Mouse (Mus musculus): ENCODE data around the gene Dtl. TPM values are rescaled to one million over a fixed set of nuclear protein-coding genes. Genes with fewer than 3 reads are reported as not detected.

Dtl gene
- polyA plus RNA-seq, 1 experiment from 2014 or later: 19.8 TPM

DNA sequence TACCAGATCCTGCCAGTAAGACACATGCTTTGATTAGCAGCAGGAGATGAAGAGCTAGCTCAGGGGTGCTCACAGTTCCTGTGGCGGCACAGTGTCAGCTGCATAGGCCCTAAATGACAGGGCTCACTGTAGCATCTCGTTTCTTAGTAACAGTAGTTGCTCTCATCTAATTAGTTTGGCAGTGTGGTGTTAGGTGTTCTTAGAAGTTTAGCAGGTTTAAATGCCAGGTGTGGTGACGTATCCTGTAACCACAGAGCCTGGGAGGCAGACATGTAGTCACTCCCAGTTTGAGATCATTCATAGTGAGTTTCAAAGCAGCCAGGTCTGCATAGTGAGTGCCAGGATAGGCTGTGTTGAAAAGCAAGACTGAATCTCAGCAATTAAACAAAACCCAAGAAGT, 4.2 kb upstream of the Dtl start:
- 83% methylated on average over 3 of the region's 3 CpGs for WGBS
- Histone ChIP-seq H3K27me3 (no peaks in the 10 kb centered on the region), H3K9me3 (replicated peaks) (no peaks in the 10 kb centered on the region), H3K4me3 (no peak overlapping the region), H3K36me3 (peaks cover 25% of the 10 kb centered on the region), H3K4me2 (no peak overlapping the region), H3K9ac (no peak overlapping the region), H3K4me1 (replicated peaks) (peaks cover 18% of the 10 kb centered on the region), H3K27ac (no peak overlapping the region)
- no peak for ATAC-seq (replicated peaks; ENCODE audit: insufficient number of reproducible peaks, insufficient read depth, low FRiP score, low read depth)

DNA sequence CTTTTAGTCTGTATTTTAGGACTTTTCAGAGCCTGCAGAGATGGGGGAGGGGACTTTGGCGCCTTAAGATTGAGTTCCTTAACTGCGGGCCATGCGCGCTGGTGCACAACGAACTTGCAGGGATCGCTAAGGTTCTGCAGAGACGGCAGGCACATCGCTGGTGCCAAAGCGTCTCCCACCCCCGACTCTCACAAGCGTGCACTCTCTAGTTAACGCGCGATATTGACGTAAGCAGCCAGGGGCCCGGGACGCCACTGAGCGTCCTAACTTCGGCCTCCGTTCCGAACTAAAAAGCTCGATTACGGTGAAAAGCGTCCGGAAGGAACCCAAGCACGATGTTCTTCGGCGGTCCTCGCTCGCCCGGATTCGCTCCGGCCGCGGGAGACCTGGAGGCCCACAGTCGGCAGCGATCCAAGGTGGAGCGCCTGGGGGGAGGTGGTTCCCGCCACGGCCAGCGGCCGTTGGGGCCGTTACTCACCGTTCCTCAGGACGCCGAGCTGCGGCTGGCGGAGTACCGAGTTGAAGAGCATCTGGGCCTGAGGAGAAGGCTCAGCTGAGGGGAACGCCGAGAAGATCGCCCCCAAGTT, 380 bp downstream of the Dtl start:
- H3K4me1 ChIP-seq (replicated peaks): peaks cover 20% of the 10 kb centered on the region
- peak overlapping the region; percentile 82 for H3K4me3 ChIP-seq
- H3K4me2 ChIP-seq: peak overlapping the region; percentile 71
- H3K9ac ChIP-seq: peak overlapping the region; percentile 70
- WGBS: under 1% methylated on average over 52 of the region's 52 CpGs
- no peaks in the 10 kb centered on the region for H3K9me3 ChIP-seq (replicated peaks)
- ATAC-seq (replicated peaks; ENCODE audit: insufficient number of reproducible peaks, insufficient read depth, low FRiP score, low read depth): peak; percentile 31
- H3K27me3 ChIP-seq: no peaks in the 10 kb centered on the region
- H3K36me3 ChIP-seq: peaks cover 2% of the 10 kb centered on the region
- peak overlapping the region; percentile 95 for H3K27ac ChIP-seq

DNA sequence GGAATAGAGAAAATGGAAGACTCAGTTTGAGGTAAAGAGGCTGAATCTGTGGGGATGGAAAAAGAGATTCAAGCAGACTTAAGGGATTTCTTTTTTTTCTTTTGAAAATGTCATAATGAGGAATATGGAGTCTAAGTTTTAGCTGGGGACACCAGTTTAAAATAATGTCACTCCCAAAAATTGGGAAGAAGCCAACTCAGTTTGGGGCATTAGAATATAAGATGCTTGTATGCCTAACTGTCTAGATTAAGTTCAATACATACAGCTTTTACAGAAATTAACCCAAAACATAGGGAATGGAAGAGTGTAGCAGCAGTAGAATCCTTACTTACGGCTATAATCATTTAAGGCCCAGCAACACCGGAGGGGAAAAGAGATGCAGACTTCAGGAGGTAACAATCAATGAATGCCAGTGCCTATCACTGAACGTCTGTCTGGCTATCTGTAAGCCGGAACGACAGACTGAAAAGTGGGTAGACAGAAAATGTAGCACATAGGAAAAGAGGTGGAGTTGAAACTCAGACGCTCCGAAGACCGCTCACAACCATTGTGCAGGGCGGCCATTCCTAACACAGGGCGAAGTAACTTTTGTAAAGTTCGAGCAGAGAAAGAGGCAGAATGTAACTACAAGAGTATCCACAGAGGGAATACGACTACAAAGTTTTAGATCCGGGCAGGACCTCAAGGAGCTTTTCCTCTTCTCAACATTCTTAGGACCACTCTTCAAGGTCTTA, 1.3 kb downstream of the Dtl start:
- 0 out of 2 replicates have a peak, but pooled peaks cover under 1% of the 10 kb centered on the region for H3K36me3 ChIP-seq
- H3K27me3 ChIP-seq: no peaks in the 10 kb centered on the region
- no peaks in the 10 kb centered on the region for H3K9me3 ChIP-seq (replicated peaks)
- peak overlapping the region; percentile 70 for H3K9ac ChIP-seq
- H3K4me3 ChIP-seq: peak overlapping the region; percentile 82
- peaks cover 20% of the 10 kb centered on the region for H3K4me1 ChIP-seq (replicated peaks)
- peak overlapping the region; percentile 71 for H3K4me2 ChIP-seq
- WGBS: under 1% methylated on average over 13 of the region's 13 CpGs
- H3K27ac ChIP-seq: peak overlapping the region; percentile 95
- no peak for ATAC-seq (replicated peaks; ENCODE audit: insufficient number of reproducible peaks, insufficient read depth, low FRiP score, low read depth)

DNA sequence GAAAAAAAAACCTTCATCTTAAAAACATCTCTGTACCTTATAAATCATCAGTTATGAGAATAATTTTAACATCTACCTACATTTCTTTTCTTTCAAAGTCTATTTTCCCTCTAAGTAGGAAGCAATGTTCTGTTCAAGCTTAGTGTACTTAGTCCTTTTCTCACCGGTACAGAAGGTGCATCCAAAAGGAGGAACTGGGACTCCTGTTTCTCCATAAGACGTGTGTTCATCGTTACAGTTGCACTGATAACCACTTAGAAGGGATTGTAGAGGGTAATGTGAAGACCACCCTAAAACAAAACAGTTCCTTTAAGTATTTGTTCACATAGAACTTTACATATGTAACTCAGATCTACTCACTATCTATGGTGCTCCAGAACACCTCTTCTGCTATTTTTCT, 4.9 kb downstream of the Dtl start:
- no peaks in the 10 kb centered on the region for H3K27me3 ChIP-seq
- H3K9ac ChIP-seq: no peak overlapping the region
- no peak overlapping the region for H3K4me2 ChIP-seq
- no peak for ATAC-seq (replicated peaks; ENCODE audit: insufficient number of reproducible peaks, insufficient read depth, low FRiP score, low read depth)
- 0 out of 2 replicates have a peak, but pooled peaks cover 2% of the 10 kb centered on the region for H3K4me1 ChIP-seq (replicated peaks)
- H3K36me3 ChIP-seq: peaks cover 7% of the 10 kb centered on the region; the same call in 1 of the 2 replicates
- H3K4me3 ChIP-seq: no peak overlapping the region
- H3K9me3 ChIP-seq (replicated peaks): no peaks in the 10 kb centered on the region
- no peak overlapping the region for H3K27ac ChIP-seq
- 84% methylated on average over 3 of the region's 3 CpGs for whole genome bisulfite sequencing

DNA sequence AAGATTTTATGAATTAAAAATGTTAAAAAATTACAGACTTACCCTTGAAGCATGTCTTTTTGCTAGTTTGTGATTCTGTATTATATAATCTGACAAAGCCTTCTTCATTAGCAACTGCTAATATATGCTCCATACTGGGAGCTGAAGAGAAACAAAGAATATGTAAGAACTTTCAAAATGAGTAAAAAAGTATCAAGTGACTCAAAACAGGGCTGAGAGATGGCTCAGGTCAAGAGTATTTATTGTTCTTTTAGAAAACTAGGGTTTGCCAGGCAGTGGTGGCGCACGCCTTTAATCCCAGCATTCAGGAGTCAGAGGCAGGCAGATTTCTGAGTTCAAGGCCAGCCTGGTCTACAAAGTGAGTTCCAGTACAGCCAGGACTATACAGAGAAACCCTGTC, 5.7 kb downstream of the Dtl start:
- Histone ChIP-seq H3K36me3 (peaks cover 7% of the 10 kb centered on the region; the same call in 1 of the 2 replicates), H3K9me3 (replicated peaks) (no peaks in the 10 kb centered on the region), H3K27ac (no peak overlapping the region), H3K4me1 (replicated peaks) (0 out of 2 replicates have a peak, but pooled peaks cover 2% of the 10 kb centered on the region), H3K27me3 (no peaks in the 10 kb centered on the region), H3K9ac (no peak overlapping the region), H3K4me2 (no peak overlapping the region), H3K4me3 (no peak overlapping the region)
- ATAC-seq (replicated peaks; ENCODE audit: insufficient number of reproducible peaks, insufficient read depth, low FRiP score, low read depth): no peak
- WGBS: 96% methylated on average over 2 of the region's 2 CpGs

DNA sequence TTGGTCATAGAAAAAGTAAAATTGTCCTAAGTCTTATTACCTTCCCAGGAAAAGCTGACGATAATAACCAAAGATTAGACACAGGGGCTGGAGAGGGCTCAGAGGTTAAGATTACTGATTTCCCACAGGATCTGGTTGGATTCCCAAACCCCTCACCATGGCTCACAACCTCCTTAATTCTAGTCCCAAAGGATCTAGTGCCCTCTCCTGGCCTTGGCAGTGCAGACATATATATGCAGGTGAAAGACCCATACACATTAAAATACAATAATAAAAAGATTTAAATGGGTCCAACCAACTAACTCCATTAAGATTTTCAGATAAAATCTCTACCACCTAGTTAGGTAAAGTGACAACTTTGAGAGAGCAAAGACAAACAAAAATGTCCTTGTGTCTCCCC, 7.5 kb downstream of the Dtl start:
- no peak overlapping the region for H3K4me2 ChIP-seq
- 77% methylated on average over 1 of the region's 1 CpGs for WGBS
- H3K4me1 ChIP-seq (replicated peaks): 0 out of 2 replicates have a peak, but pooled peaks cover 2% of the 10 kb centered on the region
- no peak overlapping the region for H3K27ac ChIP-seq
- H3K4me3 ChIP-seq: no peak overlapping the region
- H3K27me3 ChIP-seq: no peaks in the 10 kb centered on the region
- no peaks in the 10 kb centered on the region for H3K9me3 ChIP-seq (replicated peaks)
- H3K9ac ChIP-seq: no peak overlapping the region
- H3K36me3 ChIP-seq: peaks cover 7% of the 10 kb centered on the region; the same call in 1 of the 2 replicates
- no peak for ATAC-seq (replicated peaks; ENCODE audit: insufficient number of reproducible peaks, insufficient read depth, low FRiP score, low read depth)

DNA sequence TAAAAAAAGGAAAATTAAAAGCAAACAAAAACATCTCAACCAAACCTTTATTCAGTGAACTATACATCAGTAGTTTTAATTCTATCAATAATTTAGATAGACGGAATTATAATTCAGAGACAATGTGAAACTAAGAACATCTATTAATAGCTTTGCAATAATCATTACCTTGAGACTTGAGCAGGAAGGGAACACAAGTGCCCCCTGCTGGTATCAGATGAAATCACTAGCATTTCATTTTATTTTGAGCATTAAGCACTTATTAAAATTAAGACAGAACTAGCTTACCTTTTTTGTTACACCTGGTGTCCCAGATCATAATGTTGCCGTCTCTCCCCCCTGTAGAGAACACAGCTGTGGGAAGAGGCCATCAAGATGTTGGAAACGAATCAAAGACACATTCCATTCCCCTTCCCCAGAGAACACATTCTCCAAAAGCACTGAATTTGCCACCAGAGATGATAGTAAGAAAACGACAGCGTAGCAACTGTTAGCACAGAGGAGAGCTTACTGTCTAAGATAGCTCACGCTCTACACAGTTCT, 12.4 kb downstream of the Dtl start:
- H3K9me3 ChIP-seq (replicated peaks): no peaks in the 10 kb centered on the region
- WGBS: 46% methylated on average over 6 of the region's 6 CpGs
- peaks cover 4% of the 10 kb centered on the region; the same call in 1 of the 2 replicates for H3K4me1 ChIP-seq (replicated peaks)
- H3K36me3 ChIP-seq: 0 out of 2 replicates have a peak, but pooled peaks cover 1% of the 10 kb centered on the region
- no peak overlapping the region for H3K27ac ChIP-seq
- no peak overlapping the region for H3K4me3 ChIP-seq
- no peak for ATAC-seq (replicated peaks; ENCODE audit: insufficient number of reproducible peaks, insufficient read depth, low FRiP score, low read depth)
- no peak overlapping the region for H3K4me2 ChIP-seq
- H3K9ac ChIP-seq: no peak overlapping the region
- no peaks in the 10 kb centered on the region for H3K27me3 ChIP-seq

DNA sequence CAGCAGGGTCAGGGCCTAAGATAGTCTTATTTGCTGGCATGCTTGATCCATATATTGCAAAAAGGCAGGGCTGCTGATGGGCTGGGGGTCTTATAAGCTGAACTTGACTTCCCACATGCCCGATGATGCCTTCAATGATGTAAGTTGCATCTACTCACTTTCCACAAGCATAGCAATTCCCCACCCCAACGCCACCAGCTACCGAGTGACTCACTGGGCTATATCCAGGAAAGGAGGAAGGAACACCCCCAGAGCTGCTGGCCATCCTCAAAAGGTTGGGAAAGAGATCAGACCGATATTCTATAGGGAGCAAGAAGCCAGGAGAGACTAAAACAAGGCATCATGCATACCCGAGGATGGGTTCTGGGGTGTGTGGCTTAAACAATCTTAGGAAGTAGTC, 15.6 kb downstream of the Dtl start:
- Histone ChIP-seq H3K4me3 (no peak overlapping the region), H3K27me3 (no peaks in the 10 kb centered on the region), H3K9ac (no peak overlapping the region), H3K27ac (no peak overlapping the region), H3K9me3 (replicated peaks) (no peaks in the 10 kb centered on the region), H3K4me2 (no peak overlapping the region), H3K4me1 (replicated peaks) (peaks cover 6% of the 10 kb centered on the region; the same call in 1 of the 2 replicates), H3K36me3 (peaks cover 18% of the 10 kb centered on the region; the same call in 1 of the 2 replicates)
- no peak for ATAC-seq (replicated peaks; ENCODE audit: insufficient number of reproducible peaks, insufficient read depth, low FRiP score, low read depth)
- WGBS: 71% methylated on average over 5 of the region's 5 CpGs

DNA sequence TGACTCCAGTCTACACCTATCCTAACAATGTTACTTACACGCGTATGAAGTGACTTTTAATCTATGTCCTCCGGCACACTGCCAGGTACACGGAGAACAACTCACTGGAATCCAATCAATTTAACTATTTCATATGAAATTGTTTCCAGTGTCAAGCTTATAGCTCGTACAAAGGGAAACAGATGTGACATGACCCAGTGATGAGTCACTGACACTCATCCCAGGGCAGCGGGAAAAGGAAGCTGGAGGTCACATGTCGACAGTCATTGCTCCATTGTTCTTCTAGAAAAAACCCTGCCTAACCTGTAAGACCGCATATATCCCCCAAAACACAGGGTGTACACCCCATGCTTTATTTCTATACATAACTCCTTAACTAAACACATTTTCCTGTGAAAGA, 18.2 kb downstream of the Dtl start:
- H3K4me2 ChIP-seq: no peak overlapping the region
- ATAC-seq (replicated peaks; ENCODE audit: insufficient number of reproducible peaks, insufficient read depth, low FRiP score, low read depth): no peak; the same call in 1 of the 2 replicates
- WGBS: 62% methylated on average over 8 of the region's 8 CpGs

DNA sequence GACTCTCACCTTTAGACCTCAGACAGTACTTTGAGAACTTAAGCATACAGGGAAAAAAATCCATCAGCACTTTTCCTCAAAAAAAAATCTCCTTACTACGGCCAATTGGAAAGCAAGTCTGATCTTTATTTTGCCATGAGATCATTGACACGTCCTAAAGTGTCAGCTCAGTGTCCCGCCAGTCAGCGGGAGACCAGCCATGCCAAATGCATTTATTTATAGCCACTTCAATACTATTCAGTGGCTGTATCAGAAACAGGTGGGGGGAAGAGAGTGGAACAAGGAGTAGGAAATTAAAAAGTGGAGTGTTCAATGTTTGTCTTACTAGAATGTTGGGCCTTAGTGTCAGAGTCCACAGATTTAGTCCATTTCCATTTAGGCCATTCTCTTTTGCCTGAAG, 24.6 kb downstream of the Dtl start:
- Histone ChIP-seq H3K9ac (no peak overlapping the region), H3K4me3 (no peak overlapping the region), H3K36me3 (peaks cover 35% of the 10 kb centered on the region), H3K4me1 (replicated peaks) (0 out of 2 replicates have a peak, but pooled peaks cover 3% of the 10 kb centered on the region), H3K27me3 (no peaks in the 10 kb centered on the region), H3K4me2 (0 out of 2 replicates have a peak overlapping the region, but pooled peaks have one; percentile 8), H3K9me3 (replicated peaks) (no peaks in the 10 kb centered on the region), H3K27ac (peak overlapping the region; percentile 57; the same call in 1 of the 2 replicates)
- 42% methylated on average over 4 of the region's 4 CpGs for WGBS
- ATAC-seq (replicated peaks; ENCODE audit: insufficient number of reproducible peaks, insufficient read depth, low FRiP score, low read depth): no peak

More for the DNA sequence above, 18.2 kb downstream of the Dtl start:
- peaks cover 31% of the 10 kb centered on the region for H3K36me3 ChIP-seq
- H3K4me3 ChIP-seq: no peak overlapping the region
- H3K27ac ChIP-seq: no peak overlapping the region
- no peak overlapping the region for H3K9ac ChIP-seq
- H3K27me3 ChIP-seq: no peaks in the 10 kb centered on the region
- H3K9me3 ChIP-seq (replicated peaks): no peaks in the 10 kb centered on the region
- peaks cover 6% of the 10 kb centered on the region; the same call in 1 of the 2 replicates for H3K4me1 ChIP-seq (replicated peaks)

DNA sequence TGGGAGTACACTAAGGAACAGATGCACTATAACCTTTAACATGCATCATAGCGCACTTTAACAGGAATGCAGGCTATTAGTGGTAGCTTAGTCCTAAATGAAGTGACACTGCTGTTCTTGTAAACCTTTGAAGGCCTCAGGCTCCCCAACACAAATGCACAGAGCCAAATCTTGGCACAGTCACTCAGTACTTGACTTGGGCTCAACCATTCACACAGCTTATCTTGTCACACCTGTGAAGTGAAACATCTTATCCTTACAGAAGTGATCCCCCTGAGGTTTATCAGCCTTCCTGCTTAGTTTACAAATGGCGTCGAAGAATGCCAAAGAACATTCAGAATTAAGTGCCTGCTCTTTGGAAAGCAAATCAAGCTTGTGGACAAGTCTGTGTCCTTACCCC, 31.6 kb downstream of the Dtl start:
- Histone ChIP-seq H3K4me2 (no peak overlapping the region), H3K4me3 (no peak overlapping the region), H3K4me1 (replicated peaks) (peaks cover 15% of the 10 kb centered on the region), H3K27ac (peak overlapping the region; percentile 52; the same call in 1 of the 2 replicates), H3K27me3 (no peaks in the 10 kb centered on the region), H3K9ac (no peak overlapping the region), H3K9me3 (replicated peaks) (no peaks in the 10 kb centered on the region), H3K36me3 (peaks cover 24% of the 10 kb centered on the region)
- WGBS: 31% methylated on average over 3 of the region's 3 CpGs
- ATAC-seq (replicated peaks; ENCODE audit: insufficient number of reproducible peaks, insufficient read depth, low FRiP score, low read depth): 0 out of 2 replicates have a peak, but pooled peaks have one; percentile 31

All from heart, embryonic 15.5 days (tissue).